Mouse (Mus musculus): ENCODE measurements around the gene Dnal1.

GRCm38 (mm10) chr12:84099605-84100004, 14.6 kb upstream of the Dnal1 start:
- TF ChIP-seq CTCF (IDR thresholded peaks at IDR 0.05) (no peak), EP300 (IDR thresholded peaks at IDR 0.05) (no peak)
